Mouse (Mus musculus) embryo, embryonic 9.5 days (tissue): ENCODE data around the gene Hibadh.
"Not testable (repeated sequence)": the region's sequence is repeated elsewhere in the genome, so short reads cannot be mapped to it uniquely, and the experiment has no call there.

Source experiments
- DNase-seq: peaks from one replicate; pipeline ENCODE4 v3.0.0-alpha.2; 2017; ENCODE audit errors: extremely low spot score

Gene Hibadh

GRCm38 (mm10) chr6:52640224-52640712 is at the start of gene Hibadh:
Gene Hibadh, minus strand, starts transcription at chr6:52640389.
- DNase-seq, result peak; percentile 99

- no peak for DNase-seq
These were observed 46.8 kb upstream of the Hibadh start for GRCm38 (mm10) chr6:52686901-52687500.

- no peak for DNase-seq
These were observed 42.4 kb upstream of the Hibadh start for GRCm38 (mm10) chr6:52682607-52683006.

- no peak for DNase-seq
These were observed 41.8 kb upstream of the Hibadh start for GRCm38 (mm10) chr6:52681847-52682485.

- no peak for DNase-seq
These were observed 40.4 kb upstream of the Hibadh start for GRCm38 (mm10) chr6:52680458-52681032.

- DNase-seq, result no peak
These were observed 39.4 kb upstream of the Hibadh start for GRCm38 (mm10) chr6:52679565-52679964.

- DNase-seq, result not testable (repeated sequence)
These were observed 37.3 kb upstream of the Hibadh start for GRCm38 (mm10) chr6:52677534-52677933.

- no peak for DNase-seq
These were observed 35.2 kb upstream of the Hibadh start for GRCm38 (mm10) chr6:52675222-52675921.

- DNase-seq, result no peak
These were observed 34.4 kb upstream of the Hibadh start for GRCm38 (mm10) chr6:52674541-52674940.

GRCm38 (mm10) chr6:52673706-52674105 is 33.5 kb upstream of the Hibadh start:
- DNase-seq, result no peak

GRCm38 (mm10) chr6:52672539-52672938 is 32.4 kb upstream of the Hibadh start:
- DNase-seq, result no peak

GRCm38 (mm10) chr6:52671791-52672190 is 31.6 kb upstream of the Hibadh start:
- DNase-seq, result no peak

GRCm38 (mm10) chr6:52669878-52670277 is 29.7 kb upstream of the Hibadh start:
- DNase-seq, result not testable (repeated sequence)

GRCm38 (mm10) chr6:52667641-52668040 is 27.5 kb upstream of the Hibadh start:
- DNase-seq, result no peak

GRCm38 (mm10) chr6:52663021-52663420 is 22.8 kb upstream of the Hibadh start:
- DNase-seq, result no peak

GRCm38 (mm10) chr6:52655266-52655665 is 15.1 kb upstream of the Hibadh start:
- DNase-seq, result no peak

- no peak for DNase-seq
These were observed 8.6 kb upstream of the Hibadh start for GRCm38 (mm10) chr6:52648806-52649205.

- DNase-seq, result no peak
These were observed 7.8 kb upstream of the Hibadh start for GRCm38 (mm10) chr6:52648031-52648430.

GRCm38 (mm10) chr6:52645926-52646325 is 5.7 kb upstream of the Hibadh start:
- no peak for DNase-seq

GRCm38 (mm10) chr6:52642152-52642551 is 2.0 kb upstream of the Hibadh start:
- no peak for DNase-seq

GRCm38 (mm10) chr6:52641076-52641475 is 887 bp upstream of the Hibadh start:
- no peak for DNase-seq

GRCm38 (mm10) chr6:52639546-52640223 is 504 bp downstream of the Hibadh start:
- peak; percentile 7 for DNase-seq
